Mouse (Mus musculus) erythroblast, embryonic 14.5 days (primary cell): ENCODE measurements around the gene Olfr259.

ENCODE experiments used
- GATA1 ChIP-seq: IDR thresholded peaks from 2 replicates; pipeline ENCODE4 v1.6.1; 2012; ENCODE audit warnings: low read length, inconsistent platforms, mixed read lengths
- TAL1 ChIP-seq: IDR thresholded peaks from 3 replicates; pipeline ENCODE4 v1.6.1; 2012; ENCODE audit warnings: low read length, inconsistent platforms, mixed read lengths

GRCm38 (mm10) chr2:87075717-87076116 is 38.6 kb downstream of the Olfr259 start, which contains the start of gene Olfr1107:
- TF ChIP-seq TAL1 (no peak), GATA1 (no peak)
